Mouse (Mus musculus) lung, adult 10 weeks (tissue): ENCODE data around the gene Spire2. TPM values are rescaled to one million over a fixed set of nuclear protein-coding genes. Genes with fewer than 3 reads are reported as not detected.

Source experiments
- polyA plus RNA-seq: library from polyadenylated mRNA; stranded (reverse); fragments of 350-450 nt; fragmentation: Illumina TruSeq; extraction: RNeasy Lipid Tissue Mini Kit (QIAGEN cat#74804); gene quantifications from one replicate; pipeline ENCODE4 v1.2.3, GENCODE M21; 2014; ENCODE audit warnings: low read depth, low replicate concordance; ENCODE audit not compliant: insufficient read depth

Spire2 gene
- polyA plus RNA-seq = 2.9 TPM

GRCm38 (mm10) chr8:123332262-123333090 lies at the start of gene Spire2:
TSS of gene Spire2 (plus strand) at chr8:123332713.

GRCm38 (mm10) chr8:123318467-123318911 lies 14.0 kb upstream of the Spire2 start, which contains the start of gene Fanca:
TSS of gene Fanca (minus strand) at chr8:123318576.

GRCm38 (mm10) chr8:123373403-123374238 lies 41.1 kb downstream of the Spire2 start, which contains the start of gene Tcf25:
TSS of gene Tcf25 (plus strand) at chr8:123373753.

GRCm38 (mm10) chr8:123406786-123407185 lies 74.3 kb downstream of the Spire2 start, which contains the start of gene Mc1r:
TSS of gene Mc1r (plus strand) at chr8:123407107.

GRCm38 (mm10) chr8:123411246-123411645 lies 78.7 kb downstream of the Spire2 start, which contains the start of gene Tubb3:
TSS of gene Tubb3 (plus strand) at chr8:123411424.

Other genes starting within 250 kb of the Spire2 start
- gene Rpl13, start 230.4 kb upstream of the Spire2 start, polyA plus RNA-seq = 1,402 TPM
- 0.38 TPM for gene Cpne7, start 215.3 kb upstream of the Spire2 start, polyA plus RNA-seq
- 12.7 TPM for gene Sult5a1, start 174.4 kb upstream of the Spire2 start, polyA plus RNA-seq
- gene Dpep1, start 146.5 kb upstream of the Spire2 start, polyA plus RNA-seq = 124 TPM
- gene Chmp1a, start 120.0 kb upstream of the Spire2 start, polyA plus RNA-seq = 60.6 TPM
- gene Spata33, start 119.9 kb upstream of the Spire2 start, polyA plus RNA-seq = 5.7 TPM
- gene Cdk10, start 107.9 kb upstream of the Spire2 start, polyA plus RNA-seq = 35.1 TPM
- 1.9 TPM for gene Spata2l, start 96.5 kb upstream of the Spire2 start, polyA plus RNA-seq
- 7.7 TPM for gene Zfp276, start 78.5 kb upstream of the Spire2 start, polyA plus RNA-seq
- gene Vps9d1, start 78.4 kb upstream of the Spire2 start, polyA plus RNA-seq = 10.6 TPM
- 4.5 TPM for gene Fanca, start 14.1 kb upstream of the Spire2 start, polyA plus RNA-seq
- 94.2 TPM for gene Tcf25, start 41.0 kb downstream of the Spire2 start, polyA plus RNA-seq
- not detected for gene Mc1r, start 74.4 kb downstream of the Spire2 start, polyA plus RNA-seq
- gene Tubb3, start 78.7 kb downstream of the Spire2 start, polyA plus RNA-seq = 0.52 TPM
- gene Def8, start 90.8 kb downstream of the Spire2 start, polyA plus RNA-seq = 10.3 TPM
- 13.4 TPM for gene Afg3l1, start 145.2 kb downstream of the Spire2 start, polyA plus RNA-seq
- gene Dbndd1, start 182.8 kb downstream of the Spire2 start, polyA plus RNA-seq = 1.0 TPM
- 13.4 TPM for gene Gas8, start 186.1 kb downstream of the Spire2 start, polyA plus RNA-seq